Mouse (Mus musculus) 416B (cell line): ENCODE measurements around the gene Mmp2.
"Not testable (repeated sequence)": the region's sequence is repeated elsewhere in the genome, so short reads cannot be mapped to it uniquely, and the experiment has no call there.

Experiments
- DNase-seq: peaks from one replicate; pipeline ENCODE4 v3.0.0; 2011; ENCODE audit warnings: low read depth

Mmp2 gene

GRCm38 (mm10) chr8:92839161-92839560, 12.1 kb downstream of the Mmp2 start:
- no peak for DNase-seq

GRCm38 (mm10) chr8:92839876-92840275, 12.8 kb downstream of the Mmp2 start:
- no peak for DNase-seq

- no peak for DNase-seq
These were observed 19.6 kb downstream of the Mmp2 start for GRCm38 (mm10) chr8:92846684-92847083.

GRCm38 (mm10) chr8:92847299-92847698, 20.2 kb downstream of the Mmp2 start:
- no peak for DNase-seq

GRCm38 (mm10) chr8:92849261-92849660, 22.2 kb downstream of the Mmp2 start:
- DNase-seq = no peak

- DNase-seq = no peak
These were observed 23.1 kb downstream of the Mmp2 start for GRCm38 (mm10) chr8:92850239-92850638.

GRCm38 (mm10) chr8:92851381-92851780, 24.3 kb downstream of the Mmp2 start:
- DNase-seq = no peak

- no peak for DNase-seq
These were observed 26.3 kb downstream of the Mmp2 start for GRCm38 (mm10) chr8:92853188-92853983.

GRCm38 (mm10) chr8:92854673-92855072, 27.6 kb downstream of the Mmp2 start:
- DNase-seq = no peak

GRCm38 (mm10) chr8:92855171-92855894, 28.2 kb downstream of the Mmp2 start, which contains the start of gene Lpcat2:
TSS of gene Lpcat2 (plus strand) at chr8:92855339.
- no peak for DNase-seq

- no peak for DNase-seq
These were observed 29.3 kb downstream of the Mmp2 start for GRCm38 (mm10) chr8:92856273-92856986.

- DNase-seq = no peak
These were observed 31.5 kb downstream of the Mmp2 start for GRCm38 (mm10) chr8:92858475-92859182.

- DNase-seq = no peak
These were observed 34.9 kb downstream of the Mmp2 start for GRCm38 (mm10) chr8:92861977-92862376.

GRCm38 (mm10) chr8:92870281-92870680, 43.2 kb downstream of the Mmp2 start:
- DNase-seq = no peak

- no peak for DNase-seq
These were observed 45.1 kb downstream of the Mmp2 start for GRCm38 (mm10) chr8:92872063-92872759.

GRCm38 (mm10) chr8:92875795-92876194, 48.7 kb downstream of the Mmp2 start:
- no peak for DNase-seq

- DNase-seq = no peak
These were observed 54.2 kb downstream of the Mmp2 start for GRCm38 (mm10) chr8:92881247-92881646.

GRCm38 (mm10) chr8:92883771-92884170, 56.7 kb downstream of the Mmp2 start:
- no peak for DNase-seq

- DNase-seq = not testable (repeated sequence)
These were observed 65.1 kb downstream of the Mmp2 start for GRCm38 (mm10) chr8:92892216-92892615.

GRCm38 (mm10) chr8:92893870-92894269, 66.8 kb downstream of the Mmp2 start:
- no peak for DNase-seq

- no peak for DNase-seq
These were observed 68.0 kb downstream of the Mmp2 start for GRCm38 (mm10) chr8:92895053-92895452.
